Mouse (Mus musculus): ENCODE data around the gene Timm10b.

- no peak for TF ChIP-seq MAX (IDR thresholded peaks at IDR 0.05; ENCODE audit: low read length)
- TF ChIP-seq SMC3 (IDR thresholded peaks at IDR 0.05; ENCODE audit: low read depth, low read length) = no peak
- no peak for TF ChIP-seq ZC3H11A (IDR thresholded peaks at IDR 0.05; ENCODE audit: low read depth, low read length)
- no peak for TF ChIP-seq EP300 (IDR thresholded peaks at IDR 0.05; ENCODE audit: low read length)
- no peak for TF ChIP-seq CTCF (conservative IDR thresholded peaks at IDR 0.05 in 1 of 2, IDR thresholded peaks at IDR 0.05 in 1 of 2; ENCODE audit: low read depth in 2 of 2, low read length in 2 of 2)
- TF ChIP-seq POLR2A (IDR thresholded peaks at IDR 0.05; ENCODE audit: low read depth, low read length) = no peak
- TF ChIP-seq SIN3A (IDR thresholded peaks at IDR 0.05; ENCODE audit: low read length) = no peak
- no peak for TF ChIP-seq ZNF384 (IDR thresholded peaks at IDR 0.05; ENCODE audit: low read depth, low read length)
- no peak for TF ChIP-seq NRF1 (IDR thresholded peaks at IDR 0.05; ENCODE audit: low read depth, low read length)
- TF ChIP-seq ZMIZ1 (IDR thresholded peaks at IDR 0.05; ENCODE audit: low read depth, low read length) = no peak
These were observed 45.8 kb downstream of the Timm10b start for GRCm38 (mm10) chr7:105685541-105686197.
